Mouse (Mus musculus) E14TG2a.4 (cell line): ENCODE results near the gene Rptor.

Source experiments
- CTCF ChIP-seq: conservative IDR thresholded peaks from 2 replicates; pipeline ENCODE4 v1.5.1; 2014; ENCODE audit warnings: low read length
- NANOG ChIP-seq: IDR thresholded peaks from 2 replicates; pipeline ENCODE4 v1.6.1; 2014; ENCODE audit warnings: borderline replicate concordance, low read length, mixed read lengths

DNA sequence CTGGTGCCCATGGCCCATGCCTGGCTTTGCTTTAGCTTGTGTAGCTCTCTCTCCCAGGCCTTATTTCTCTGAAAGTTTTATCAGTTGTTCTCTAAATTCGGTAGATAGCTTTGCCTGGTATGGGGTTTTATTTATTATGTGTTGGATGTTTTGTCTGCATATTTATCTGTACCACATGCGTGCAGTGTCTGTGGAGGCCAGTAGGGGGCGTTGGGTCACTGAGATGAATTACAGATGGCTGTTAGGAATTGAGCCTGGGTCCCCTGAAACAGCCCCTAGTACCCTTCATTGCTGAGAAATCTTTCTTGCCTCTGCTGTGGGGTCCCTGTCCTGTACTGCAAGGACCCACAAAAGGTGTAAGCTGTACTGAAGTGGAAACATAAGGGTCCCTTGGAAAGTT is 24.5 kb downstream of the Rptor start:
- TF ChIP-seq CTCF (peak; percentile 98), NANOG (no peak)
